Mouse (Mus musculus): ENCODE measurements at regions not wholly inside any gene's neighbourhood (a gene's known extent, or its start where the extent isn't known, plus 50 kb on each side); places are given as distances from the start of the nearest gene placed in this dataset.
A peak's percentile ranks its signal among the peaks of the same experiment; 100 is the strongest.

DNA sequence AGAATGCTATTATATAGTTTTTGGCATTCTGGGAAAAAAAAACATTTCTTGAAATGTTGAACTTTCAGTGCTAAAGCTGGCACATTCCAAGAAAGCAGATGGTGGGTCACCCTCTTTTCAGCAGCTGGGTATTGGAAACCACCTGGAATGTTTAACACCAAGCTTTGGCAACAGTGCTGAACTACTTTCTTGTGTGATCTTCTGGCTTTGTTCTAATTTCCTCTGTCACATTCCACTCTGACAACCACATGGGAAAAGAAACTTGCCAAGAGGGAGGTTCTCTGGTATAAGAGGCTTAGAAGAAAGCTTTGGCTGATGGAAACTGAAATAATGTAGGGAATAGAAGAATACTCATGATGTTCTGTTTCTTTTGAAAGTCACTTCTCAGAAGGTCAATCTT, 920.4 kb upstream of the Tenm4 start:
- DNase-seq (ENCODE audit: low spot score) = no peak

DNA sequence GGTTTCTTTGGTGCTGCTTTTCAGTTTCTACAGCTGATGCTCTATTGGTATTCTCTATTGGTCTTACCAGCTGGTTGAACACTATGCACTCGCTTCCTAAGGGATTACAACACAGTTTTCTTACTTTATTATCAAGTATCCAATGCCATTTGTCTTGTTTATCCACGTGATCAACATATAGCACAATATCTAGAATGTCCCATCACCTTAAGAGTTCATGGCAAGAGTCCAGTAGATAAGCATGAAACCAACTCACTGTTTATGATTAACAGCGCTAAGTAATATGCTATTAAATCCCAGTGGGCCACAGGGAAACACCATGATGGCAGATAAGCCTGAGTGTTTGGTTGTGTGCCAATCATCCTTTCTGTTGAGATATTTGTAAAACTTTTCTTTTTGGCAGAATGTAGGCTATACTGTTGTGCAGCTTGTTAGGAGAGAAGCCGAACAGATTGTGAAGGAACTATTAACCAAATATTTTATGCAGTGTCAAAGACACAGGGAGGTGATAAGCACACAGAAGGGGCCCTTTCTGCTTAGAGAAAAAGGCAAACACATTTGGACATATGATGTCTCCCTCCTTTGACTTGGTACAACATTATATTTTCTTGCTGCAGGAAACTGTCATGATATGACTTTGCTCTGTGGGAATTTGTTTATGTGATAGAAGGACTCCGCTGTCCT, 917.0 kb upstream of the Tenm4 start:
- DNase-seq (ENCODE audit: low spot score) = no peak

GRCm38 (mm10) chr7:95254913-95255312, 916.1 kb upstream of the Tenm4 start:
- no peak for DNase-seq (ENCODE audit: low spot score)

GRCm38 (mm10) chr7:95255699-95256098, 915.3 kb upstream of the Tenm4 start:
- no peak for DNase-seq (ENCODE audit: low spot score)

GRCm38 (mm10) chr7:95262942-95263341, 908.1 kb upstream of the Tenm4 start:
- no peak for DNase-seq (ENCODE audit: low spot score)

DNA sequence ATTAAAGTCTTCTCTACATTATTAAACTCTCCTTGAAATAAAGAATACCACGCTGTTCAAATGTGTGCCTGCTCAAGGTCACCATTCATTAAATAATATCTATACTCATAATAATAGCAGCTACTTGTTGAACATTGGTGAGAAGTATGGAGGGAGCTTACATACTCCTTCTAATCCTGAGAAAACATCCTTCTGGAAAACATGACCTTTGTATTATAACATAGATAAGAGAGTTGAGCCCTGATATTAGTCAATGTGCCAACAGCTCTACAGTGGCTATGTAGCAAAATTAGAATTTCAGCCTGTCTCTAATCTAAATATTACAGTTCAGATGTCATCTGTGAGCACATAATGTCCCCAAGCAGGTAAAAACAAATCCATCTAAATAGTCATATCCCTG, 893.8 kb upstream of the Tenm4 start:
- DNase-seq (ENCODE audit: low spot score) = no peak

GRCm38 (mm10) chr7:95313667-95314066, 857.4 kb upstream of the Tenm4 start:
- DNase-seq (ENCODE audit: low spot score) = no peak

DNA sequence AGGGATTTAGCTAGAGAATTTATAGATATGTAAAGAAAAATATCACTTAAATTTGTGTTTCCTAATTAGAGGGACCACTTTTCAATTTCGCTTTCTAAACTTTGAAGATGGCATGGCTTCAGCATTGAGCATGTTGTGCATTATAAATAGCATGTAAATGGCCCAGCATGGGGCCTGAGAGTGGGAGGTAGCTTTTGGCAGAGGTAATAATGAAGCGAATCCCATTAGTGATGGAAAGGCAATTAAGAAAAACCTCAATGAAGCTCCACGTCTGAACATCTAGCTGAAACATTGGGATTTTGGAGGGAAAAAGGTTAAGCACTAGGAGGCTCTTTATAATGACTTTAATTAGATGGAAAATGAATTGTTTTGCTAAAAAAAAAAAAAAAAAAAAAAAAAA, 848.0 kb upstream of the Tenm4 start:
- DNase-seq (ENCODE audit: low spot score) = no peak

GRCm38 (mm10) chr7:95324939-95325338, 846.1 kb upstream of the Tenm4 start:
- DNase-seq (ENCODE audit: low spot score) = no peak

- DNase-seq (ENCODE audit: low spot score) = no peak
These were observed 839.0 kb upstream of the Tenm4 start for GRCm38 (mm10) chr7:95332037-95332436.

- DNase-seq (ENCODE audit: low spot score) = peak; percentile 2
These were observed 820.8 kb upstream of the Tenm4 start for GRCm38 (mm10) chr7:95350185-95350803.

DNA sequence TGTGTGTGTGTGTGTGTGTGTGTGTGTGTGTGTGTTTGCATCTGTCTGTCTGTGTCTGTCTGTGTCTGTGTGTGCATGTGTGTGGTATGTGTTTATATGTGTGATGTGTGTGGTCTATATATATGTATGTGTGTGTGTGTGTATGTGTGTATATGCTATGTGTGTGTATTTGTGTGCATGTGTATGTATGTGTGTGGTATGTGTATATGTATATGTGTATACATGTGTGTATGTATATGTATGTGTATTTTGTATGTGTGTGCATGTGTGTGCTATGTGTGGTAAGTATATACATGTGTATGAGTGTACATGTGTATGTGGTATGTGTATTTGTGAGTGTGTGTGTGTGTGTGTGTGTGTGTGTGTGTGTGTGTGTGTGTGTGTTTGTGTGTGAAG, 820.2 kb upstream of the Tenm4 start:
- no peak for DNase-seq (ENCODE audit: low spot score)

- DNase-seq (ENCODE audit: low spot score) = no peak
These were observed 819.7 kb upstream of the Tenm4 start for GRCm38 (mm10) chr7:95351337-95351736.

DNA sequence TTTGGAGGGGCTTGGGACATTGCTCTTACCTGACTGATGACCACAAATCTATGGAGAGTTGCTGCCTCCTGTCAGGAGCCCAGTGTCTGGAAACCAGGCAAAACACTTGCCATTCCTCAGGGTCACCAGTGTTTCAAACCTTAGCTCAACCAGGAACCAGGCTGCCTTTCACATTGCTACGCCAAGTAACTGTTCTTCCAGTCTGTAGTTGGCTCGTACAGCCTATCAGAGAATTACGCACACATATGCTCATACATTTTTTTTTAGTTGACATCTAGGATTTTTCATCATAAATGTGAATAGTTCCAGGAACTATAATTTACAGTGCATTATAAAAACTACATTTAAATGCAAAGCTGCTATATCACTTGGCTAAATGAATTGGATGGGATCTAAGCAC, 818.9 kb upstream of the Tenm4 start:
- no peak for DNase-seq (ENCODE audit: low spot score)

GRCm38 (mm10) chr7:95354991-95355390, 816.1 kb upstream of the Tenm4 start:
- DNase-seq (ENCODE audit: low spot score) = no peak

GRCm38 (mm10) chr7:95358732-95359131, 812.3 kb upstream of the Tenm4 start:
- no peak for DNase-seq (ENCODE audit: low spot score)

DNA sequence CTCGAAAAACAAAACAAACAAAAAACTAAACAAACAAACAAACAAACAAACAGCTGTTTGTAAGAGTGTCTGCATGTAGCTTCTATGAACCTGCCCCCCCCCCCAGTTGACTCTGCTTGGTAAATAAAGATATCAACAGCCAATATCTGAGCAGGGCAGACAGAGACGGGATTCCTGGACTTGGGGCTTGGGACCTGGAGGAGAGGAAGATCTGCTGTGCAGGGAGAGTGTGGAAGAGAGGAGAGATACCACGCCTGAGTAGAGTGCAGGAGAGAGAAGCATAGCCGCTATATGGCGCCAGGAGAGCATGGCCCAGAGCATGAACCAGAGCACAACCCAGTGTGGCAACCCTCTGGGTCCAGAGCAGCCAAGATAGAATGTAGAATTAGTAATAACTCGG, 811.9 kb upstream of the Tenm4 start:
- no peak for DNase-seq (ENCODE audit: low spot score)
